Mouse (Mus musculus) gastrocnemius, postnatal 4 days (tissue): ENCODE results near the gene Gm13694. TPM values are rescaled to one million over a fixed set of nuclear protein-coding genes. Genes with fewer than 3 reads are reported as not detected.

ENCODE experiments used
- DNase-seq, 2 experiments: peaks; one replicate each; pipeline ENCODE4 v3.0.0; 2021 to 2022; ENCODE audit warnings: low spot score in 2 of 2, mixed read lengths in 2 of 2
- total RNA-seq, 2 experiments: library from RNA; stranded (reverse); gene quantifications; 2 replicates each; pipeline ENCODE4 v1.2.3; 2021

Gene Gm13694
- total RNA-seq, 2 experiments from 2014 or later = 1.2 to 1.5 TPM

- DNase-seq = no peak
Observed at GRCm38 (mm10) chr2:84023319-84023718, 44.6 kb downstream of the Gm13694 start.

DNA sequence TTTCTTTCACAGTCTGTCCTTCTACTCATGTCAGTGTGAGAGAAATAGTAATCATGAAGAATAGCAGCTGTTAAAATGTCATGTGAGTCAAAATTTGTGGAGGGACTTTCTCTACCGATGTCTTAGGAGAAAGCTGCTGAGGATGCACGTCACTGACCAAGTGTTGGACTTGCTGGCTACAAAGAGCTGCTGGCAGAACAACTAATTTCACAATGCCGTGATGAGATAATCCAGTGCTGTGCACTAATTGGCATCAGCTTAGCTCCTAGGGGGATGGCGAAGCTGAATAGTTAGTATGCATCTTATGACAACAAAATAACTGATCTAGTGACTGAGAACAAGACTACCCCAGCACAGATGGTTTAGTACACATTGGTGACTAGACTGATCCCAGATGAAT lies 46.5 kb downstream of the Gm13694 start:
- DNase-seq = no peak

Other genes starting within 250 kb of the Gm13694 start
- gene Fam171b, start 166.3 kb upstream of the Gm13694 start, total RNA-seq = 1 to 10 TPM; 7.3 to 9.3 TPM
- not detected for gene Zswim2, start 37.7 kb upstream of the Gm13694 start, total RNA-seq
- gene Gm13698, start 23.2 kb upstream of the Gm13694 start, total RNA-seq = 1 to 10 TPM; 1.2 to 1.5 TPM
- gene Gm13693, start 17.4 kb upstream of the Gm13694 start, total RNA-seq = 1 to 10 TPM; 1.2 to 1.5 TPM
- not detected for gene Gm13695, start 11.6 kb upstream of the Gm13694 start, total RNA-seq
- gene Gm13696, start 5.8 kb upstream of the Gm13694 start, total RNA-seq = 1 to 10 TPM; 1.2 to 1.5 TPM
- gene Gm13697, start 5.8 kb downstream of the Gm13694 start, total RNA-seq = 1 to 10 TPM; 1.2 to 1.5 TPM
- 1 to 10 TPM; 1.2 to 1.5 TPM for gene Gm13691, start 11.6 kb downstream of the Gm13694 start, total RNA-seq